Comparison of ENCODE assay signal across 22 mouse cellular contexts in genomic region chr4:82641066-82641680, GRCm38 (mm10).
DNase-seq lines count a peak whose midpoint lies in the region; TF ChIP-seq lines count a peak whose summit lies in the region.
"Had no signal": no experiment of that assay in that cellular context is flagged by ENCODE, and none has a peak within 500 bp of the region (broad histone marks: within the 10 kb centered on the region; RNA-seq: fewer than 3 reads in every experiment).

No protein-coding gene starts in this region.

- peak overlapping the region; percentile 37 for H3K27ac ChIP-seq in embryonic fibroblast, embryonic 13.5 days (ENCODE audit: insufficient read depth, low read length)
- H3K27ac ChIP-seq: embryonic facial prominence, embryonic 12.5 days; forebrain, embryonic 13.5 days; hindbrain, embryonic 15.5 days; limb, embryonic 12.5 days; midbrain, embryonic 15.5 days had no signal

- H3K4me1 ChIP-seq in embryonic fibroblast, embryonic 13.5 days (ENCODE audit: control insufficient read depth, insufficient read depth, low read length), result peaks cover 4% of the 10 kb centered on the region
- H3K4me1 ChIP-seq: embryonic facial prominence, embryonic 12.5 days; hindbrain, embryonic 15.5 days; megakaryocyte, embryonic 14.5 days had no signal

- TF ChIP-seq POLR2A in embryonic fibroblast, embryonic 13.5 days (IDR thresholded peaks at IDR 0.05; ENCODE audit: low read depth, low read length), result no peak

- intact Hi-C loops in gastrocnemius, postnatal 14 days (cut with DNase I; ENCODE audit: low total_unique reads), result no loop called here
- intact Hi-C loops in heart, postnatal 10 days (cut with DNase I), result loop anchor here (10.0 kb wide), 1 partner anchor 194 kb away; no protein-coding TSS in a partner anchor
- intact Hi-C loops in heart, postnatal 36 days (cut with DNase I), result loop anchor here (5.0 to 10.0 kb wide), 2 partner anchors 121 to 194 kb away; no protein-coding TSS in a partner anchor

- peak; percentile 19 for DNase-seq in gastrocnemius, postnatal 14 days
- DNase-seq in gastrocnemius, adult 18-20 months (ENCODE audit: low spot score), result no peak
- peak; percentile 8 to 14 for DNase-seq in heart, postnatal 10 days
- no peak for DNase-seq in heart, postnatal 36 days
- DNase-seq in 3T3-L1 (ENCODE audit: low read depth, low spot score), result peak; percentile 9
- no peak for DNase-seq in cerebellum, adult 9-10 months
- DNase-seq: adrenal gland, adult 8-10 months; cerebellum, adult 11-12 months; cerebellum, postnatal 14 days; kidney, adult 2 months; kidney, postnatal 10 days; liver, postnatal 0 days; thymus, adult 18-20 months; thymus, postnatal 36 days had no signal

- H3K4me3 ChIP-seq in embryonic fibroblast, embryonic 13.5 days (ENCODE audit: insufficient read depth, low read length), result no peak overlapping the region
- H3K4me3 ChIP-seq: embryonic facial prominence, embryonic 12.5 days; erythroblast, embryonic 14.5 days; forebrain, embryonic 13.5 days; hindbrain, embryonic 15.5 days; limb, embryonic 12.5 days; megakaryocyte, embryonic 14.5 days; midbrain, embryonic 15.5 days had no signal

- TF ChIP-seq CTCF in embryonic fibroblast, embryonic 13.5 days (IDR thresholded peaks at IDR 0.05; ENCODE audit: borderline replicate concordance, insufficient read depth, low read length), result no peak

Comparison
In these comparisons a context has a peak if more than half of its experiments do, and no peak if none do; other contexts are left out.
1. DNase-seq: peak in gastrocnemius, postnatal 14 days (single experiment), heart, postnatal 10 days (2 of 2) and 3T3-L1 (single experiment); none in gastrocnemius, adult 18-20 months (single experiment), heart, postnatal 36 days (0 of 2) and cerebellum, adult 9-10 months (single experiment).